ENCODE assay signal across 13 mouse cellular contexts in the genomic region with DNA sequence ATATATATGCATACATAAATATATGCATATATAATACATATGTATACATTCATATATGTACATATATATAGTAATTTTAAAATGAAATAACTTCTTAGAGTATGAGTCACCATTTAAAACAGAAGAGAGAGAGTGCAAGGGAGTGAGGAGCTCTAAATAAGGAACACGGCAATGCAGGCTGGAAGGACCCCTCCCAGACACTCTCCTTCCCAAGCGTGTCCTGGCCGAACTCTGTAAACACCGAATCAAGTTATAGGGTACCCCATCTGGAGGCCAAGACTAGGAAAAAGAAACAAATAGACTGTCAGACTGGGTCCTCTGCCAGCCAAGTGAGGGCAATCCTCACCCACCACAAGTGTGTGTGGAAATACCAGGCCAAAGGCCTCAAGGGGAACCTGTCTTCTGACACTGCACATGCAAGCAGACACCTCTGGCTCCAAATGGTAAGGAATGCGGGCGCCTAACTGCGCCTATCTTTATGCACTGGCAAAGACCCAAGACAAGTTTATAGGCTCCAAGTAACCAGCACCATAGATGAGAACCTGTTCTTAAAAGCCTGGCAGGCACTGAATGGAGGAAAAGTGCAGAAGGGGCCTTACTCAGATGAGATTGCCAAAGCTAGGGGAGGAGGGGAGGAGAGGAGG.
DNase-seq lines count a peak whose midpoint lies in the region; ATAC-seq lines count a peak whose summit lies in the region.
"Had no signal": no experiment of that assay in that cellular context is flagged by ENCODE, and none has a peak within 500 bp of the region (broad histone marks: within the 10 kb centered on the region; RNA-seq: fewer than 3 reads in every experiment).

No protein-coding gene starts in this region.

- H3K4me3 ChIP-seq in limb, embryonic 12.5 days (replicated peaks) = no peak overlapping the region
- no peak overlapping the region for H3K4me3 ChIP-seq in limb, embryonic 10.5 days
- H3K4me3 ChIP-seq in heart, embryonic 16.5 days (ENCODE audit: low read length) = no peak overlapping the region
- no peak overlapping the region for H3K4me3 ChIP-seq in stomach, embryonic 15.5 days (replicated peaks)
- H3K4me3 ChIP-seq: forebrain, embryonic 15.5 days; limb, embryonic 15.5 days; megakaryocyte, embryonic 14.5 days had no signal

- no peaks in the 10 kb centered on the region for H3K27me3 ChIP-seq in limb, embryonic 12.5 days
- no peaks in the 10 kb centered on the region for H3K27me3 ChIP-seq in limb, embryonic 10.5 days (ENCODE audit: low read depth, poor library complexity, severe bottlenecking)
- no peaks in the 10 kb centered on the region for H3K27me3 ChIP-seq in heart, embryonic 16.5 days (ENCODE audit: control insufficient read depth, insufficient read depth, low read length)
- H3K27me3 ChIP-seq in stomach, embryonic 15.5 days (replicated peaks) = no peaks in the 10 kb centered on the region
- H3K27me3 ChIP-seq: forebrain, embryonic 15.5 days; limb, embryonic 15.5 days; megakaryocyte, embryonic 14.5 days had no signal

- 71% methylated on average over 7 of the region's 7 CpGs for WGBS in limb, embryonic 12.5 days
- 84% methylated on average over 7 of the region's 7 CpGs for WGBS in limb, embryonic 10.5 days
- 34% methylated on average over 7 of the region's 7 CpGs for WGBS in heart, embryonic 16.5 days
- WGBS in stomach, embryonic 15.5 days = 78% methylated on average over 7 of the region's 7 CpGs

- H3K9ac ChIP-seq in limb, embryonic 12.5 days (replicated peaks) = no peak overlapping the region
- H3K9ac ChIP-seq in heart, embryonic 16.5 days (ENCODE audit: low read length) = no peak overlapping the region
- H3K9ac ChIP-seq in stomach, embryonic 15.5 days = no peak overlapping the region
- H3K9ac ChIP-seq: forebrain, embryonic 15.5 days; limb, embryonic 15.5 days had no signal

- no peaks in the 10 kb centered on the region for H3K9me3 ChIP-seq in limb, embryonic 12.5 days
- H3K9me3 ChIP-seq in limb, embryonic 10.5 days (replicated peaks) = no peaks in the 10 kb centered on the region
- no peaks in the 10 kb centered on the region for H3K9me3 ChIP-seq in heart, embryonic 16.5 days (replicated peaks; ENCODE audit: control insufficient read depth, low read length)
- no peaks in the 10 kb centered on the region for H3K9me3 ChIP-seq in stomach, embryonic 15.5 days
- H3K9me3 ChIP-seq: forebrain, embryonic 15.5 days; limb, embryonic 15.5 days had no signal

- no peak overlapping the region for H3K4me2 ChIP-seq in limb, embryonic 12.5 days
- H3K4me2 ChIP-seq in heart, embryonic 16.5 days (ENCODE audit: low read depth, low read length) = peak overlapping the region; percentile 29; the same call in 1 of the 2 replicates
- no peak overlapping the region for H3K4me2 ChIP-seq in stomach, embryonic 15.5 days
- H3K4me2 ChIP-seq: forebrain, embryonic 15.5 days; limb, embryonic 15.5 days had no signal

- 0 out of 2 replicates have a peak overlapping the region, but pooled peaks have one; percentile 53 for H3K27ac ChIP-seq in limb, embryonic 12.5 days
- H3K27ac ChIP-seq in limb, embryonic 10.5 days = no peak overlapping the region
- H3K27ac ChIP-seq in heart, embryonic 16.5 days (ENCODE audit: low read length) = peak overlapping the region; percentile 89
- peak overlapping the region; percentile 13; the same call in 1 of the 2 replicates for H3K27ac ChIP-seq in stomach, embryonic 15.5 days
- H3K27ac ChIP-seq: forebrain, embryonic 15.5 days; limb, embryonic 15.5 days had no signal

- no peak for DNase-seq in limb, embryonic 10.5 days (ENCODE audit: low spot score)
- DNase-seq in heart, adult 18-20 months = peak; percentile 54 to 71
- DNase-seq in thymus, postnatal 4 days = no peak
- DNase-seq in urinary bladder, postnatal 10 days (ENCODE audit: low spot score) = no peak
- DNase-seq: adrenal gland, postnatal 14 days; cerebellum, adult 11 months; thymus, postnatal 14 days had no signal

- no peak for ATAC-seq in limb, embryonic 12.5 days (ENCODE audit: insufficient number of reproducible peaks, insufficient read depth, low FRiP score, low TSS enrichment, low read depth)
- ATAC-seq in heart, embryonic 16.5 days (replicated peaks; ENCODE audit: extremely low read depth, insufficient read depth, low FRiP score) = peak; percentile 84
- ATAC-seq in stomach, embryonic 15.5 days (ENCODE audit: insufficient read depth, low FRiP score, low read depth) = no peak
- ATAC-seq: forebrain, embryonic 15.5 days had no signal

- peaks cover 46% of the 10 kb centered on the region for H3K4me1 ChIP-seq in limb, embryonic 12.5 days (replicated peaks)
- peaks cover 29% of the 10 kb centered on the region for H3K4me1 ChIP-seq in limb, embryonic 10.5 days
- H3K4me1 ChIP-seq in heart, embryonic 16.5 days (ENCODE audit: control insufficient read depth, insufficient read depth, low read length) = peaks cover 29% of the 10 kb centered on the region
- 0 out of 2 replicates have a peak, but pooled peaks cover 10% of the 10 kb centered on the region for H3K4me1 ChIP-seq in stomach, embryonic 15.5 days
- H3K4me1 ChIP-seq: megakaryocyte, embryonic 14.5 days had no signal

- no peaks in the 10 kb centered on the region for H3K36me3 ChIP-seq in limb, embryonic 12.5 days
- H3K36me3 ChIP-seq in limb, embryonic 10.5 days = no peaks in the 10 kb centered on the region
- H3K36me3 ChIP-seq in heart, embryonic 16.5 days (ENCODE audit: control insufficient read depth, insufficient read depth) = no peaks in the 10 kb centered on the region
- no peaks in the 10 kb centered on the region for H3K36me3 ChIP-seq in stomach, embryonic 15.5 days
- H3K36me3 ChIP-seq: forebrain, embryonic 15.5 days; limb, embryonic 15.5 days had no signal

Comparison
In these comparisons a context has a peak if more than half of its experiments do, and no peak if none do; other contexts are left out.
1. DNase-seq: peak in heart, adult 18-20 months (2 of 2); none in limb, embryonic 10.5 days (single experiment), thymus, postnatal 4 days (single experiment) and urinary bladder, postnatal 10 days (single experiment).